Mouse (Mus musculus) limb, embryonic 11.5 days (tissue): Measurements from ENCODE around the gene Heg1. TPM values are rescaled to one million over a fixed set of nuclear protein-coding genes. Genes with fewer than 3 reads are reported as not detected.

Experiments used
- ATAC-seq: fragments of 200-750 bp; cut with Nextera tagmentation; 2 replicates; pipeline ENCODE4 v1.8.0; 2017; ENCODE audit warnings: low read depth; ENCODE audit not compliant: insufficient number of reproducible peaks, low FRiP score, low TSS enrichment
- DNase-seq: peaks from one replicate; pipeline ENCODE4 v3.0.0-alpha.2; 2015; ENCODE audit warnings: low spot score
- H3K27ac ChIP-seq: fragments of 300-500 bp; sonication (generic); replicated peaks from 2 replicates; pipeline ENCODE4 v1.5.1; 2014; ENCODE audit warnings: low read depth, mild to moderate bottlenecking, low read length
- H3K27me3 ChIP-seq: fragments of 300-500 bp; sonication (generic); 2 replicates; pipeline ENCODE4 v1.6.1; 2014; ENCODE audit warnings: mild to moderate bottlenecking, low read length, mixed read lengths; ENCODE audit not compliant: control insufficient read depth, insufficient read depth
- H3K36me3 ChIP-seq: fragments of 300-500 bp; sonication (generic); 2 replicates; pipeline ENCODE4 v1.6.1; 2014; ENCODE audit warnings: mild to moderate bottlenecking, low read length, moderate library complexity, mixed read lengths; ENCODE audit not compliant: control insufficient read depth, insufficient read depth
- H3K4me1 ChIP-seq: fragments of 300-500 bp; sonication (generic); 2 replicates; pipeline ENCODE4 v1.6.1; 2014; ENCODE audit warnings: low read length, mixed read lengths; ENCODE audit not compliant: control insufficient read depth, insufficient read depth
- H3K4me2 ChIP-seq: fragments of 300-500 bp; sonication (generic); 2 replicates; pipeline ENCODE4 v1.6.1; 2014; ENCODE audit warnings: low read depth, mild to moderate bottlenecking, moderate library complexity; ENCODE audit not compliant: severe bottlenecking
- H3K4me3 ChIP-seq: fragments of 300-500 bp; sonication (generic); 2 replicates; pipeline ENCODE4 v1.5.1; 2014; ENCODE audit warnings: low read depth, low read length
- H3K9ac ChIP-seq: fragments of 300-500 bp; sonication (generic); 2 replicates; pipeline ENCODE4 v1.6.1; 2014; ENCODE audit warnings: mild to moderate bottlenecking, low read length
- H3K9me3 ChIP-seq: fragments of 300-500 bp; sonication (generic); 2 replicates; pipeline ENCODE4 v1.6.1; 2016; ENCODE audit warnings: low read length; ENCODE audit not compliant: control insufficient read depth
- WGBS: fragments of 180-500 bp; shearing (Covaris S2); extraction: QIAGEN DNeasy Blood & Tissue Kit; methylation state at CpG from one replicate; pipeline ENCODE4 v1.1.7; 2014; 5-methylcytosine and 5-hydroxymethylcytosine counted together
- polyA plus RNA-seq: library from polyadenylated mRNA; unstranded; fragments of >200 nt; fragmentation: Nextera tagmentation; extraction: Ambion mirVana; gene quantifications from 2 replicates; pipeline ENCODE4 v1.2.1, GENCODE M21; 2014

Heg1 gene
- polyA plus RNA-seq, 1 experiment from 2014 or later = 11.0 TPM

DNA sequence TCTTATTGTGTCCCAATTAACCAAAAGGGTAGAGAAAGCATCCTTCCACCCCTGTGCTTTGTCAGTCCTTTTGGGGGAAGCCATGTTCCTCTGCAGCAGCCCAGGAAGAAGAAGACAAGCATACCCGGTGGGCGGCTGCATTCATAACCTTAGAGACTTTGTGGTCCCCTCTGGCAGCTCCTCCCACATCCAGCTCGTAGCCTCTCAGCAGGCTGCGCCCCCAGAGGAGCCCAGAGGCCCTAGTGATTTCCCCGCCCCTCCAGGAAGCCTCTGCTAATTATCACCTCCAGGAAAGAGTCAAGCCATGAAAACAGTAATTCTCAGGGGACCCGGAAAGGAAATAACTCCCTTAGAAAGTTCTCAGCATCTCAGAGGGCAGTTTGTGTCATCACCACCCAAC is 21.1 kb downstream of the Heg1 start:
- Histone ChIP-seq H3K4me3 (no peak overlapping the region), H3K27me3 (no peaks in the 10 kb centered on the region), H3K9me3 (no peaks in the 10 kb centered on the region), H3K4me2 (no peak overlapping the region), H3K36me3 (no peaks in the 10 kb centered on the region), H3K9ac (no peak overlapping the region), H3K27ac (no peak overlapping the region), H3K4me1 (0 out of 2 replicates have a peak, but pooled peaks cover 11% of the 10 kb centered on the region)
- ATAC-seq (no peak), DNase-seq (peak; percentile 45)
- WGBS = 5% methylated on average over 6 of the region's 6 CpGs

DNA sequence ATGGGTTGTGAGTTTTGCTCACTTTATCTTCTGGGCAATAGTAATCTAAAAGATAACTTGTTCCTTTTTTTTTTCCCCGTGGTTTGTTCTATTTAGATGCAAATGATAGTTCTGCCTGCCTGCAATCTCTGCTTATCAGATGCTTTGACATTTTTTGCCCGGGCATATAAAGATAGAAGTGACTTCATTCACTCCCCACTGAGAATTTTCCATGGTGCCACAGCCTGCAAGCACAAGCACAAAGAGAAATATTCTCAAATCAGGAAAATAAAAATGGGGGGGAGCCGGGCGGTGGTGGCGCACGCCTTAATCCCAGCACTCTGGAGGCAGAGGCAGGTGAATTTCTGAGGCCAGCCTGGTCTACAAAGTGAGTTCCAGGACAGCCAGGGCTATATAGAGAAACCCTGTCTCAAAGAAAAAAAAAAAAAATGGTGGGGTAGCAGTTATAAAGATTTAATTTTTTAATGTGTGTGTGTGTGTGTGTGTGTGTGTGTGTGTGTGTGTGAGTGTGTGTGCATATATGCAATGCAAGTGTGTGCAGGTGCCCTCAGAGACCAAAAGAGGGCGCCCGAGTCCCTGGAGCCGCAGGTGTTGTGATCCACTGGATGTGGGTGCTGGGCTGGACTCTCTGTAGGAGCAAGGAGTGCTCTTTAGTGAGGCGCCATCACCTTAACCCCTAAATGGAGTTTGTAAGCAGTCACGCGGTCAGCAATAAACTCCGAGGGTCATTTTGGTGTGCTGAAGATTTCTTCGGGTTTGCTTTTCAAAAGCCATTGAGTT is 22.1 kb downstream of the Heg1 start:
- Histone ChIP-seq H3K36me3 (no peaks in the 10 kb centered on the region), H3K9ac (no peak overlapping the region), H3K9me3 (no peaks in the 10 kb centered on the region), H3K27me3 (no peaks in the 10 kb centered on the region), H3K4me3 (no peak overlapping the region), H3K4me1 (0 out of 2 replicates have a peak, but pooled peaks cover 11% of the 10 kb centered on the region), H3K27ac (no peak overlapping the region), H3K4me2 (no peak overlapping the region)
- ATAC-seq (no peak), DNase-seq (no peak)
- WGBS = 91% methylated on average over 14 of the region's 14 CpGs

DNA sequence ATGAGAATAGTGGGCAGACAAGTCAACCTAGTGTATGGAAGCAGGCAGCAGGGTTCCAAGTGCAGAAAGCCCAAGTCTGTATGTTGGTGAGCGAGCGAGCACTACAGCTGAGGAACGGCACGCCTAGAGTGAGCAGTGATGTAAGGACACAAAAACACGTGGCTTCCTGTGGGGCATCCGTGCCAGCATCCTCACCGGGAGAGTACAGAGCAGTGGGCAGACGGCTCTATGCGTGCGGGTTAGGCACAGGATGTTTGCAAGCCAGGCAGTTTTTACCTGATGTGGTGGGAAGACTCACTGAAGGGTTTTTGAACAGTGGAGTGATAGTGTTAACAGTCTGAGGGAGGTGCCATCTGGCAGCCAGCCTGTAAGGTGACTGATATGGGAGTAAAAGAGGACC is 23.9 kb downstream of the Heg1 start:
- no peaks in the 10 kb centered on the region for H3K36me3 ChIP-seq
- 94% methylated on average over 10 of the region's 10 CpGs for WGBS
- H3K9ac ChIP-seq = no peak overlapping the region
- no peaks in the 10 kb centered on the region for H3K9me3 ChIP-seq
- DNase-seq (no peak), ATAC-seq (no peak)
- H3K27me3 ChIP-seq = no peaks in the 10 kb centered on the region
- H3K4me3 ChIP-seq = no peak overlapping the region
- no peak overlapping the region for H3K27ac ChIP-seq
- H3K4me1 ChIP-seq = 0 out of 2 replicates have a peak, but pooled peaks cover 7% of the 10 kb centered on the region
- no peak overlapping the region for H3K4me2 ChIP-seq

DNA sequence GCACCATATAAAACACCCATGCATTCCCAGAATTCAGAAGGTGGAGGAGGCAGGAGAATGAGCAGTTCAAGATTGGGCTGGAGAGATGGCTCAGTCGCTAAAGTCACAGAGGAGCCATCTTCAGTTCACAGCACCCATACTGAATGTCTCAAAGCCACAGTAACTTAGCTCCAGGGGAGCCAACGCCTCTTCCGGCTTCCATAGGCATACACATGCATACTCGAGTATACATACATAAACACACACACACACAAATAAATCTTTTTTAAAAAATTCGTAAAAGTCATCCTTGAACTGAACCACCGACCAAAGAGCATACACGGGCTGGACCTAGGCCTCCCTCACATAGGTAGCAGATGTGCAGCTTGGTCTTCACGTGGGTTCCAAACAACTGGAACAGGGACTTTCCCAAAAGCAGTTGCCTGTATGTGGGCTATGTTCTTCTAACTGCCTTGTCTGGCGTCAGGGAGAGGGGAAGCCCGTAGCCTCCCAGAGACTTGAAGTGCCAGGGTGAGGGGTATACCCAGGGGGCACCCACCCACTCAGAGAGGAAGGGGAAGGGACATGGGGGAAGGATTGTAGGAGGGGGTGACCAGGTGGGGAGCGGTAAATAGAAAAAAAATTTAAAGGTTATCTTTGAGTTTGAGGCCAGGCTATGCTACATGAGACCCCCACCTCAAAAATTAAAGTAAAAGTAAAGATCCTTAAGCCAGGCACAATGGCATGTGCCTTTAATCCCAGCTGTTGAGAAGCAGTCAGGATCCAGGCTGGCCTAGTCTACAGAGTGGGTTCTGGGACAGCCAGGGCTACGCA is 24.6 kb downstream of the Heg1 start:
- Histone ChIP-seq H3K4me1 (0 out of 2 replicates have a peak, but pooled peaks cover 7% of the 10 kb centered on the region), H3K4me3 (no peak overlapping the region), H3K36me3 (0 out of 2 replicates have a peak, but pooled peaks cover 3% of the 10 kb centered on the region), H3K27ac (no peak overlapping the region), H3K27me3 (no peaks in the 10 kb centered on the region), H3K9me3 (no peaks in the 10 kb centered on the region), H3K9ac (no peak overlapping the region), H3K4me2 (no peak overlapping the region)
- no peak for ATAC-seq
- 93% methylated on average over 12 of the region's 12 CpGs for WGBS
- no peak for DNase-seq

DNA sequence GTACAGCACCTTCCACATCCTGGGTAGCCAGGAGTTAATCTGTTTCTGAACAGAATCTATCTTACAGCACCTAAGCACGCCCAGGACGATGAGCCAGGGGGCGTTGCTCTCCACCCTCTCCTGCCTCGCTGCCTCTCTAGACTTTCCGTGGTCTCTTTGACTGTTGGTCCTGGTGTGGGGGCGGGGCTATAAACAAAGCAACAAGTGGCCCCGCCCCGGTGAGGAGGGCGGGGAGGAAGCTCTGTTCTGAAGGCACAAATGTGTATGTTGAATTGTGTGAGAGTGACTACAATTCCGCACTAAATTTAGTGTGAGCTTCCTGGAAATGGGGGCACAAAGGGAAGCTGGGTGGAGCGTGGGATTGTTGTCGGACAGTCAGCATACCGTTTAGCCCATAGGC is 30.1 kb downstream of the Heg1 start:
- Histone ChIP-seq H3K36me3 (peaks cover 3% of the 10 kb centered on the region; the same call in 1 of the 2 replicates), H3K4me1 (0 out of 2 replicates have a peak, but pooled peaks cover 3% of the 10 kb centered on the region), H3K9ac (no peak overlapping the region), H3K27me3 (no peaks in the 10 kb centered on the region), H3K27ac (no peak overlapping the region), H3K4me2 (peak overlapping the region; percentile 10; the same call in 1 of the 2 replicates), H3K4me3 (no peak overlapping the region), H3K9me3 (no peaks in the 10 kb centered on the region)
- DNase-seq (peak; percentile 75), ATAC-seq (peak; percentile 57; the same call in 1 of the 2 replicates)
- 16% methylated on average over 13 of the region's 13 CpGs for WGBS

DNA sequence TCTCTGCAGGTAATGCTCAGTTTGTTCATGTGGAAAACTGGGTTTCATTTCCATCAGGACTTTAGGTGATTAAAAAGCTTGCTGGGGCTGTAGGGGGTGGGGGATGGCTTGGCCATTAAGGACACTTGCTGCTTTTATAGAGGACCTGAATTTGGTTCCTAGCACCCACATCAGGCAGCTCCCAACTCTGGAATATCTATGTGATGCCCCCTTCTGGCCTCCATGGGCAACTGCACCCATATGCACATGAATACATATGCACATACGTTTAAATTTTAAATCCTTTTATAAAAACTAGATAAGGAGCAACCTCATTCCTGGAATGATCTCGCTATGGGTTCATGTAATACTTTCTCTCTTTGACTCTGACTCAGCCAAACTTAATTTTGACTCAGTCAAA is 39.1 kb downstream of the Heg1 start:
- H3K36me3 ChIP-seq = peaks cover 8% of the 10 kb centered on the region; the same call in 1 of the 2 replicates

DNA sequence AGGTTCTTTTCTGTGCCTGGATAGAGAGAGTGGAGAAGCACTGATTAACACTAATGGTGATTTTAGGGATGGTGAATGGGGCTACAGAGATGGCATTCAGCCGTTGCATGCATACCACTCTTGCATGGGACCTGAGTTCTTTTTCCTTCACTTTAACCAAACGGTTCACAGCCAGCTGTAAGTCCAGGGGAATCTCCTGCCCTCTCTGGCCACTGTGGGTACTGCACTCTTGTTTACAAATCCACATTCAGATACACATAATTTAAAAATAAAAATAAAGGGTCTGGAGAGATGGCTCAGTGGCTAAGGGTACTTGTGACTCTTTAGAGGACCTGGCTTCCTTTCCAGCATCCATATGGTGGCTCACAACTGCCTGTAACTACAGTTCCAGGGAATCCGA is 39.8 kb downstream of the Heg1 start:
- ATAC-seq (no peak), DNase-seq (no peak)
- H3K27ac ChIP-seq = no peak overlapping the region
- peaks cover 8% of the 10 kb centered on the region; the same call in 1 of the 2 replicates for H3K36me3 ChIP-seq
- no peaks in the 10 kb centered on the region for H3K27me3 ChIP-seq
- WGBS = 97% methylated on average over 3 of the region's 3 CpGs
- no peaks in the 10 kb centered on the region for H3K4me1 ChIP-seq
- no peak overlapping the region for H3K9ac ChIP-seq
- no peak overlapping the region for H3K4me2 ChIP-seq
- H3K4me3 ChIP-seq = no peak overlapping the region
- no peaks in the 10 kb centered on the region; the same call in 1 of the 2 replicates for H3K9me3 ChIP-seq

More for the DNA sequence above, 39.1 kb downstream of the Heg1 start:
- no peak for ATAC-seq
- no peaks in the 10 kb centered on the region; the same call in 1 of the 2 replicates for H3K9me3 ChIP-seq
- H3K4me2 ChIP-seq = no peak overlapping the region
- 97% methylated on average over 2 of the region's 2 CpGs for WGBS
- DNase-seq = no peak
- no peak overlapping the region for H3K9ac ChIP-seq
- H3K4me3 ChIP-seq = no peak overlapping the region
- H3K27ac ChIP-seq = no peak overlapping the region
- no peaks in the 10 kb centered on the region for H3K27me3 ChIP-seq
- H3K4me1 ChIP-seq = no peaks in the 10 kb centered on the region

DNA sequence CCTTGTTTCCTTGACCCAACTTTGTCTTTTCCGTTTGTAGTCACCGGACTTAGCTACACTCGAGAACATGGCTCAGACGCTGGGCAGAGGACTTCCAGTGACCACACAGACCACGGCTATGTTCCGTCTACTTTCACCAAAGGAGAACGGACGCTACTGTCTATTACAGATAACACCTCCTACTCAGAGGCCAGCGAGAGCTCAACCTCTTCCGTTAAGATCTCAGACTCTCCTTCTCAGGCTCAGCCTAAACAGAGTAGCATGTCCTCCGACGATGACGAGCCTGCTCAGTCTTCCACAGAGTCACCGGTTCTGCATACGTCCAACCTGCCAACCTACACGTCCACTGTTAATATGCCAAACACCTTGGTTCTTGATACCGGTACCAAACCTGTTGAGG is 42.1 kb downstream of the Heg1 start:
- Histone ChIP-seq H3K4me1 (no peaks in the 10 kb centered on the region), H3K9ac (no peak overlapping the region), H3K4me3 (no peak overlapping the region), H3K27me3 (no peaks in the 10 kb centered on the region), H3K27ac (no peak overlapping the region), H3K9me3 (no peaks in the 10 kb centered on the region; the same call in 1 of the 2 replicates), H3K36me3 (peaks cover 8% of the 10 kb centered on the region; the same call in 1 of the 2 replicates), H3K4me2 (no peak overlapping the region)
- ATAC-seq = no peak
- DNase-seq = no peak
- WGBS = 95% methylated on average over 17 of the region's 17 CpGs
